Comparison of ENCODE assay signal across 13 mouse cellular contexts in genomic region chr10:81579967-81580366, GRCm38 (mm10). TPM values are rescaled to one million over a fixed set of nuclear protein-coding genes. Genes with fewer than 3 reads are reported as not detected.
DNase-seq lines count a peak whose midpoint lies in the region; ATAC-seq and TF ChIP-seq lines count a peak whose summit lies in the region.
"Had no signal": no experiment of that assay in that cellular context is flagged by ENCODE, and none has a peak within 500 bp of the region (broad histone marks: within the 10 kb centered on the region; RNA-seq: fewer than 3 reads in every experiment).

No protein-coding gene starts in this region.

- H3K9ac ChIP-seq in hindbrain, embryonic 13.5 days, result peak overlapping the region; percentile 51; the same call in 1 of the 2 replicates
- no peak overlapping the region for H3K9ac ChIP-seq in hindbrain, embryonic 11.5 days (ENCODE audit: low read depth, low read length)
- no peak overlapping the region for H3K9ac ChIP-seq in stomach, embryonic 15.5 days
- no peak overlapping the region for H3K9ac ChIP-seq in stomach, postnatal 0 days (ENCODE audit: low read length)
- H3K9ac ChIP-seq in lung, postnatal 0 days (replicated peaks; ENCODE audit: low read depth), result no peak overlapping the region
- H3K9ac ChIP-seq: midbrain, embryonic 15.5 days had no signal

- no peak overlapping the region for H3K27ac ChIP-seq in hindbrain, embryonic 13.5 days
- H3K27ac ChIP-seq in hindbrain, embryonic 11.5 days (ENCODE audit: low read depth, low read length), result no peak overlapping the region
- H3K27ac ChIP-seq in stomach, embryonic 15.5 days, result no peak overlapping the region
- H3K27ac ChIP-seq in stomach, postnatal 0 days (replicated peaks), result no peak overlapping the region
- H3K27ac ChIP-seq in embryonic facial prominence, embryonic 10.5 days (replicated peaks), result no peak overlapping the region
- H3K27ac ChIP-seq in lung, postnatal 0 days (ENCODE audit: low read length), result no peak overlapping the region
- H3K27ac ChIP-seq: macrophage; midbrain, embryonic 15.5 days had no signal

- H3K4me2 ChIP-seq in hindbrain, embryonic 13.5 days, result peak overlapping the region; percentile 19; the same call in 1 of the 2 replicates
- H3K4me2 ChIP-seq in hindbrain, embryonic 11.5 days (replicated peaks; ENCODE audit: low read depth, low read length), result no peak overlapping the region
- H3K4me2 ChIP-seq in stomach, embryonic 15.5 days, result 0 out of 2 replicates have a peak overlapping the region, but pooled peaks have one; percentile 11
- no peak overlapping the region for H3K4me2 ChIP-seq in stomach, postnatal 0 days (replicated peaks; ENCODE audit: low read depth)
- H3K4me2 ChIP-seq in lung, postnatal 0 days (replicated peaks; ENCODE audit: low read depth, low read length), result no peak overlapping the region
- H3K4me2 ChIP-seq: midbrain, embryonic 15.5 days had no signal

- no peak for TF ChIP-seq EP300 in stomach, postnatal 0 days (optimal IDR thresholded peaks at IDR 0.05)
- TF ChIP-seq EP300 in lung, postnatal 0 days (IDR thresholded peaks at IDR 0.05), result no peak

- no peak for DNase-seq in hindbrain, embryonic 11.5 days (ENCODE audit: low spot score)
- DNase-seq in stomach, postnatal 0 days (ENCODE audit: low spot score), result no peak
- no peak for DNase-seq in embryonic facial prominence, embryonic 10.5 days (ENCODE audit: low spot score)
- DNase-seq in c-Kit-positive CD71-positive TER-119-positive erythroid progenitor cells, embryonic 14.5 days (ENCODE audit: low spot score), result no peak
- no peak for DNase-seq in lung, postnatal 0 days (ENCODE audit: low spot score)
- DNase-seq: adrenal gland, postnatal 14 days; gastrocnemius, postnatal 10 days; right cerebral cortex, postnatal 14 days; thymus, adult 18-20 months had no signal

- 57% methylated on average over 4 of the region's 4 CpGs for WGBS in hindbrain, embryonic 13.5 days
- WGBS in hindbrain, embryonic 11.5 days, result 78% methylated on average over 4 of the region's 4 CpGs
- 74% methylated on average over 4 of the region's 4 CpGs for WGBS in stomach, embryonic 15.5 days
- WGBS in stomach, postnatal 0 days, result 76% methylated on average over 4 of the region's 4 CpGs
- WGBS in embryonic facial prominence, embryonic 10.5 days, result 66% methylated on average over 4 of the region's 4 CpGs
- WGBS in lung, postnatal 0 days, result 54% methylated on average over 2 of the region's 4 CpGs

- H3K4me3 ChIP-seq in hindbrain, embryonic 13.5 days, result no peak overlapping the region
- H3K4me3 ChIP-seq in hindbrain, embryonic 11.5 days (ENCODE audit: low read depth, low read length), result no peak overlapping the region
- no peak overlapping the region for H3K4me3 ChIP-seq in stomach, embryonic 15.5 days (replicated peaks)
- H3K4me3 ChIP-seq in stomach, postnatal 0 days (ENCODE audit: low read depth, low read length), result no peak overlapping the region
- peak overlapping the region; percentile 19; the same call in 1 of the 2 replicates for H3K4me3 ChIP-seq in embryonic facial prominence, embryonic 10.5 days
- H3K4me3 ChIP-seq in lung, postnatal 0 days (ENCODE audit: low read depth, low read length), result no peak overlapping the region
- H3K4me3 ChIP-seq: midbrain, embryonic 15.5 days had no signal

- H3K36me3 ChIP-seq in hindbrain, embryonic 13.5 days, result no peaks in the 10 kb centered on the region; the same call in 1 of the 2 replicates
- H3K36me3 ChIP-seq in hindbrain, embryonic 11.5 days (ENCODE audit: control insufficient read depth, insufficient read depth, low read length), result no peaks in the 10 kb centered on the region
- H3K36me3 ChIP-seq in stomach, embryonic 15.5 days, result peaks cover 5% of the 10 kb centered on the region; the same call in 1 of the 2 replicates
- H3K36me3 ChIP-seq in stomach, postnatal 0 days (ENCODE audit: control insufficient read depth, insufficient read depth, low read length), result no peaks in the 10 kb centered on the region
- H3K36me3 ChIP-seq in embryonic facial prominence, embryonic 10.5 days (replicated peaks), result no peaks in the 10 kb centered on the region; the same call in 1 of the 2 replicates
- H3K36me3 ChIP-seq in lung, postnatal 0 days (ENCODE audit: insufficient read depth, low read length), result no peaks in the 10 kb centered on the region
- H3K36me3 ChIP-seq: midbrain, embryonic 15.5 days had no signal

- no peak for ATAC-seq in hindbrain, embryonic 13.5 days (ENCODE audit: low FRiP score)
- no peak for ATAC-seq in hindbrain, embryonic 11.5 days (ENCODE audit: low FRiP score)
- no peak for ATAC-seq in stomach, embryonic 15.5 days (ENCODE audit: insufficient read depth, low FRiP score, low read depth)
- no peak for ATAC-seq in stomach, postnatal 0 days (ENCODE audit: low FRiP score, low TSS enrichment)
- no peak for ATAC-seq in lung, postnatal 0 days
- ATAC-seq: midbrain, embryonic 15.5 days had no signal

- H3K27me3 ChIP-seq in hindbrain, embryonic 13.5 days, result peaks cover 97% of the 10 kb centered on the region
- H3K27me3 ChIP-seq in hindbrain, embryonic 11.5 days (ENCODE audit: control insufficient read depth, insufficient read depth, low read length), result peaks cover 37% of the 10 kb centered on the region
- H3K27me3 ChIP-seq in stomach, embryonic 15.5 days (replicated peaks), result 0 out of 2 replicates have a peak, but pooled peaks cover 2% of the 10 kb centered on the region
- H3K27me3 ChIP-seq in stomach, postnatal 0 days (ENCODE audit: control insufficient read depth, insufficient read depth, low read length), result no peaks in the 10 kb centered on the region
- H3K27me3 ChIP-seq in embryonic facial prominence, embryonic 10.5 days (replicated peaks; ENCODE audit: low read depth, poor library complexity, severe bottlenecking), result peaks cover 98% of the 10 kb centered on the region
- H3K27me3 ChIP-seq in lung, postnatal 0 days (replicated peaks; ENCODE audit: insufficient read depth, low read length), result no peaks in the 10 kb centered on the region; the same call in 1 of the 2 replicates

- no peaks in the 10 kb centered on the region for H3K9me3 ChIP-seq in hindbrain, embryonic 13.5 days
- H3K9me3 ChIP-seq in hindbrain, embryonic 11.5 days (ENCODE audit: control insufficient read depth, low read length), result no peaks in the 10 kb centered on the region
- no peaks in the 10 kb centered on the region for H3K9me3 ChIP-seq in stomach, embryonic 15.5 days
- no peaks in the 10 kb centered on the region for H3K9me3 ChIP-seq in stomach, postnatal 0 days (ENCODE audit: control insufficient read depth, low read length)
- no peaks in the 10 kb centered on the region for H3K9me3 ChIP-seq in embryonic facial prominence, embryonic 10.5 days
- H3K9me3 ChIP-seq in lung, postnatal 0 days (ENCODE audit: low read length), result no peaks in the 10 kb centered on the region
- H3K9me3 ChIP-seq: midbrain, embryonic 15.5 days had no signal

- peaks cover 43% of the 10 kb centered on the region for H3K4me1 ChIP-seq in hindbrain, embryonic 13.5 days (replicated peaks)
- H3K4me1 ChIP-seq in hindbrain, embryonic 11.5 days (replicated peaks; ENCODE audit: control insufficient read depth, insufficient read depth, low read length), result peaks cover 11% of the 10 kb centered on the region
- peaks cover 9% of the 10 kb centered on the region; the same call in 1 of the 2 replicates for H3K4me1 ChIP-seq in stomach, embryonic 15.5 days
- H3K4me1 ChIP-seq in stomach, postnatal 0 days (replicated peaks; ENCODE audit: control insufficient read depth, insufficient read depth), result peaks cover 4% of the 10 kb centered on the region; the same call in 1 of the 2 replicates
- peaks cover 61% of the 10 kb centered on the region for H3K4me1 ChIP-seq in embryonic facial prominence, embryonic 10.5 days
- peaks cover 7% of the 10 kb centered on the region; the same call in 1 of the 2 replicates for H3K4me1 ChIP-seq in lung, postnatal 0 days (ENCODE audit: insufficient read depth, low read depth, low read length)

- TF ChIP-seq CTCF in stomach, postnatal 0 days (IDR thresholded peaks at IDR 0.05; ENCODE audit: low read depth), result no peak
- TF ChIP-seq CTCF in lung, postnatal 0 days (IDR thresholded peaks at IDR 0.05), result no peak

RNA-seq across cellular contexts. Expression of gene Tle2, which starts 5.6 kb away (rescaled TPM):
- polyA plus RNA-seq in hindbrain, embryonic 13.5 days (2015; fragmentation: Nextera tagmentation; extraction: Ambion mirVana), result 27.7 and 28.9 TPM in 2 replicates
- 7.2 and 8.8 TPM in 2 replicates for polyA plus RNA-seq in hindbrain, embryonic 11.5 days (2014; fragmentation: Nextera tagmentation; extraction: Ambion mirVana)
- polyA plus RNA-seq in stomach, embryonic 15.5 days (2015; fragmentation: Nextera tagmentation; extraction: Ambion mirVana), result 28.8 and 35.6 TPM in 2 replicates
- polyA plus RNA-seq in stomach, postnatal 0 days (2015; fragmentation: Nextera tagmentation; extraction: Ambion mirVana), result 4.8 and 6.9 TPM in 2 replicates
- 14.0 and 17.1 TPM in 2 replicates for polyA plus RNA-seq in embryonic facial prominence, embryonic 10.5 days (2016; fragmentation: Nextera tagmentation; extraction: Ambion mirVana)
- 29.9 and 37.0 TPM in 2 replicates for polyA plus RNA-seq in lung, postnatal 0 days (2015; fragmentation: Nextera tagmentation; extraction: Ambion mirVana)

RNA-seq across cellular contexts. Expression of gene Aes, which starts 20.7 kb away (rescaled TPM):
- polyA plus RNA-seq in hindbrain, embryonic 13.5 days (2015; fragmentation: Nextera tagmentation; extraction: Ambion mirVana), result 545 and 558 TPM in 2 replicates
- polyA plus RNA-seq in hindbrain, embryonic 11.5 days (2014; fragmentation: Nextera tagmentation; extraction: Ambion mirVana), result 264 and 280 TPM in 2 replicates
- polyA plus RNA-seq in stomach, embryonic 15.5 days (2015; fragmentation: Nextera tagmentation; extraction: Ambion mirVana), result 692 and 697 TPM in 2 replicates
- polyA plus RNA-seq in stomach, postnatal 0 days (2015; fragmentation: Nextera tagmentation; extraction: Ambion mirVana), result 429 and 495 TPM in 2 replicates
- polyA plus RNA-seq in embryonic facial prominence, embryonic 10.5 days (2016; fragmentation: Nextera tagmentation; extraction: Ambion mirVana), result 266 and 347 TPM in 2 replicates
- 467 and 473 TPM in 2 replicates for polyA plus RNA-seq in lung, postnatal 0 days (2015; fragmentation: Nextera tagmentation; extraction: Ambion mirVana)

RNA-seq across cellular contexts. Expression of gene Tle6, which starts 20.9 kb away (rescaled TPM):
- polyA plus RNA-seq in hindbrain, embryonic 13.5 days (2015; fragmentation: Nextera tagmentation; extraction: Ambion mirVana), result 3.0 and 4.2 TPM in 2 replicates
- polyA plus RNA-seq in hindbrain, embryonic 11.5 days (2014; fragmentation: Nextera tagmentation; extraction: Ambion mirVana), result 5.1 and 7.7 TPM in 2 replicates
- 31.2 and 42.1 TPM in 2 replicates for polyA plus RNA-seq in stomach, embryonic 15.5 days (2015; fragmentation: Nextera tagmentation; extraction: Ambion mirVana)
- 7.6 and 8.9 TPM in 2 replicates for polyA plus RNA-seq in stomach, postnatal 0 days (2015; fragmentation: Nextera tagmentation; extraction: Ambion mirVana)
- polyA plus RNA-seq in embryonic facial prominence, embryonic 10.5 days (2016; fragmentation: Nextera tagmentation; extraction: Ambion mirVana), result 7.1 and 8.2 TPM in 2 replicates
- 12.8 and 18.5 TPM in 2 replicates for polyA plus RNA-seq in lung, postnatal 0 days (2015; fragmentation: Nextera tagmentation; extraction: Ambion mirVana)

RNA-seq across cellular contexts. Expression of gene BC025920, which starts 26.1 kb away (rescaled TPM):
- polyA plus RNA-seq in hindbrain, embryonic 13.5 days (2015; fragmentation: Nextera tagmentation; extraction: Ambion mirVana), result 1.8 and 2.7 TPM in 2 replicates
- polyA plus RNA-seq in hindbrain, embryonic 11.5 days (2014; fragmentation: Nextera tagmentation; extraction: Ambion mirVana), result 0.77 and 1.2 TPM in 2 replicates
- 0.55 and 0.71 TPM in 2 replicates for polyA plus RNA-seq in stomach, embryonic 15.5 days (2015; fragmentation: Nextera tagmentation; extraction: Ambion mirVana)
- polyA plus RNA-seq in stomach, postnatal 0 days (2015; fragmentation: Nextera tagmentation; extraction: Ambion mirVana), result 0.24 and 0.35 TPM in 2 replicates
- 1.5 and 2.1 TPM in 2 replicates for polyA plus RNA-seq in embryonic facial prominence, embryonic 10.5 days (2016; fragmentation: Nextera tagmentation; extraction: Ambion mirVana)
- polyA plus RNA-seq in lung, postnatal 0 days (2015; fragmentation: Nextera tagmentation; extraction: Ambion mirVana), result 0.07 and 0.29 TPM in 2 replicates

RNA-seq across cellular contexts. Expression of gene Gna11, which starts 35.0 kb away (rescaled TPM):
- 79.8 and 82.4 TPM in 2 replicates for polyA plus RNA-seq in hindbrain, embryonic 13.5 days (2015; fragmentation: Nextera tagmentation; extraction: Ambion mirVana)
- 57.3 and 61.7 TPM in 2 replicates for polyA plus RNA-seq in hindbrain, embryonic 11.5 days (2014; fragmentation: Nextera tagmentation; extraction: Ambion mirVana)
- 113 and 134 TPM in 2 replicates for polyA plus RNA-seq in stomach, embryonic 15.5 days (2015; fragmentation: Nextera tagmentation; extraction: Ambion mirVana)
- 62.5 and 70.7 TPM in 2 replicates for polyA plus RNA-seq in stomach, postnatal 0 days (2015; fragmentation: Nextera tagmentation; extraction: Ambion mirVana)
- 79.0 and 80.4 TPM in 2 replicates for polyA plus RNA-seq in embryonic facial prominence, embryonic 10.5 days (2016; fragmentation: Nextera tagmentation; extraction: Ambion mirVana)
- polyA plus RNA-seq in lung, postnatal 0 days (2015; fragmentation: Nextera tagmentation; extraction: Ambion mirVana), result 62.5 and 63.2 TPM in 2 replicates

Comparison
In these comparisons a context has a peak if more than half of its experiments do, and no peak if none do; other contexts are left out.
1. H3K4me2 ChIP-seq: peak in hindbrain, embryonic 13.5 days (single experiment) and stomach, embryonic 15.5 days (single experiment); none in hindbrain, embryonic 11.5 days (single experiment), stomach, postnatal 0 days (single experiment) and lung, postnatal 0 days (single experiment).